Mouse (Mus musculus): ENCODE results near the gene 1600002K03Rik.
"Not testable (repeated sequence)": the region's sequence is repeated elsewhere in the genome, so short reads cannot be mapped to it uniquely, and the experiment has no call there.

1600002K03Rik gene

DNA sequence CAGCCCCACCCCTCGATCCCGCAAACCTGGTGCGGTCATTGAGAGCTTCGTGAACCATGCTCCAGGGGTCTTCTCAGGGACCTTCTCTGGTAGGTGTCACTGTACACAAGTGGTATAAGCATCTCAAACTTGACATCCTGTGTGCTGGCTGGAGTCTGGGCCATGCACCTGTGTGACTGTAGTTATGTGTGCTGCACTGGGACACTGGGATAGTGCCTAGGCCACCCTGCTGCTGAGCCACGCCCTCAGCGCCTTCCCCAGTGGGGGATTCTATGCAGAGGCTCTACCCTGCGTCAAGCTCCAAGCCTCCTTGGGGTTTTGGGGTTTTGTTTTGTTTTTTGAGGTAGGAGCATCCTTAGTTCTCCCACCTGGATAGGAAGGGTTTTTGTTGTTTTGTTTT is 18.4 kb upstream of the 1600002K03Rik start:
- DNase-seq (ENCODE audit: low spot score in 2 of 2) = no peak

DNA sequence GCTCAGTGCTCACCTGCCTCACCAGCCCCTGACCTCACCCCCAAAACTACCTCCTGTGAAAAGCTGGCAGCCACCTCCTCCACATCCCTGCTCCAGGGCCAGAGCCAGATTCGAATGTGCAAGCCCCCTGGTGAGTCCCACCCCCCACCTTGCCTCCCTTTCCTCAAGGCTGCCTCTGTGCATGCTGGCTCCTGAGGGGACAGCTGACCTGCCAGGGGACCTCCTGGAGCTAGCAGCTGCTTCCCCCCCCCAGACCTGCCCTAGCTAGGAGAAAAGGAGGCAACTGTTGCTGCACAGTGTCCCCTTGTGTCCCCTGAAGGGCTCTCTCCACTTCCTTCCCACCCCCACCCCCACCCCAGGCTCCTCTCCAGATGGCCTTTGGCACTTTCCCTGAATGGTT is 17.5 kb upstream of the 1600002K03Rik start:
- no peak for DNase-seq (ENCODE audit: low spot score in 2 of 2)

- DNase-seq (ENCODE audit: low spot score in 2 of 2) = no peak
Observed at GRCm38 (mm10) chr10:80156002-80156751, 16.6 kb upstream of the 1600002K03Rik start.

- DNase-seq (ENCODE audit: low spot score in 2 of 2) = no peak
Observed at GRCm38 (mm10) chr10:80156752-80157053, 16.0 kb upstream of the 1600002K03Rik start.

- no peak for DNase-seq (ENCODE audit: low spot score in 2 of 2)
Observed at GRCm38 (mm10) chr10:80157141-80157929, 15.4 kb upstream of the 1600002K03Rik start.

GRCm38 (mm10) chr10:80158307-80158986 is 14.3 kb upstream of the 1600002K03Rik start:
- peak; percentile 71 to 72 for DNase-seq (ENCODE audit: low spot score in 2 of 2)

GRCm38 (mm10) chr10:80159021-80159560 is 13.7 kb upstream of the 1600002K03Rik start:
- DNase-seq (ENCODE audit: low spot score in 2 of 2) = no peak

GRCm38 (mm10) chr10:80159561-80160454 is 12.9 kb upstream of the 1600002K03Rik start:
- DNase-seq (ENCODE audit: low spot score in 2 of 2) = peak; percentile 99 to 100

GRCm38 (mm10) chr10:80160455-80161371 is 12.0 kb upstream of the 1600002K03Rik start:
- peak; percentile 71 to 76 for DNase-seq (ENCODE audit: low spot score in 2 of 2)

- no peak for DNase-seq (ENCODE audit: low spot score in 2 of 2)
Observed at GRCm38 (mm10) chr10:80161522-80162242, 11.1 kb upstream of the 1600002K03Rik start.

- DNase-seq (ENCODE audit: low spot score in 2 of 2) = no peak
Observed at GRCm38 (mm10) chr10:80162243-80162608, 10.5 kb upstream of the 1600002K03Rik start.

- no peak for DNase-seq (ENCODE audit: low spot score in 2 of 2)
Observed at GRCm38 (mm10) chr10:80162716-80163299, 9.9 kb upstream of the 1600002K03Rik start.

DNA sequence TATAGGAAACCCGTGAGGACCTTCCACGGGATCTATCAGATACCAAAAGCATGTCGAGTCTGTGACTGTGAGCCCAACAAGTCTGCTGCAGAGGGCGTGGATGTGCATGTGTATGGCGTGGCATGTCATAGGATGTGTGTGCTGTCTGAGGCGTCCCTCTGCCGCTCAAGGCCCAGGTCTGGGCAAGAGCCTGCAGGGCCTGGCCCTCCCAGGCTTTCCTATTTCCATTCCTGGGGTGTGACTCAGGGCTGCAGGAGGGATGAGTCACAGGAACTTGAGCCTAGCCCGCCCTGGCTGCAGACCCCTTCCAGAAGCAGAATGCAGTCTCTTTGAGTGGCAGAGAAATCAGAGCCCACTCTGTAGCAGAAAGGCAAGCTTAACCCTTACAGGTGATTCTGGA is 9.0 kb upstream of the 1600002K03Rik start:
- DNase-seq (ENCODE audit: low spot score in 2 of 2) = no peak

GRCm38 (mm10) chr10:80164161-80164997 is 8.4 kb upstream of the 1600002K03Rik start:
- no peak for DNase-seq (ENCODE audit: low spot score in 2 of 2)

DNA sequence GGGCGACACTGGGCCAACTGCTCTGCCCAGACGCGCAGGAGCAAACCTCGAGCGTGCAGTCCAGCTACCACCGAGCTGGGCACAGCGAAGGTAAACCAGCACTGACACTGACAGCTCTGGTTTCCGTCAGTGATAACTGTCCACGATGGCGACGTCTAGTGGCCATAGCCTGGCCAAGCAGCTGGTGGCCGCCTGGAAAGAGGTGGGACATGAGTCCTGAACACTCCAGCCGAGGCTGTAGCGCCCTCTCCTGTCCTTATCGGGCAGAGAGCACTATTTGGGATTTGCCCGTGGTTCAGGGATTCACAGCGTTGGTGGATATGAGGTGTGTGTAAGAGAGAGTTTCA is 7.8 kb upstream of the 1600002K03Rik start:
- peak; percentile 96 for DNase-seq (ENCODE audit: low spot score in 2 of 2)

DNA sequence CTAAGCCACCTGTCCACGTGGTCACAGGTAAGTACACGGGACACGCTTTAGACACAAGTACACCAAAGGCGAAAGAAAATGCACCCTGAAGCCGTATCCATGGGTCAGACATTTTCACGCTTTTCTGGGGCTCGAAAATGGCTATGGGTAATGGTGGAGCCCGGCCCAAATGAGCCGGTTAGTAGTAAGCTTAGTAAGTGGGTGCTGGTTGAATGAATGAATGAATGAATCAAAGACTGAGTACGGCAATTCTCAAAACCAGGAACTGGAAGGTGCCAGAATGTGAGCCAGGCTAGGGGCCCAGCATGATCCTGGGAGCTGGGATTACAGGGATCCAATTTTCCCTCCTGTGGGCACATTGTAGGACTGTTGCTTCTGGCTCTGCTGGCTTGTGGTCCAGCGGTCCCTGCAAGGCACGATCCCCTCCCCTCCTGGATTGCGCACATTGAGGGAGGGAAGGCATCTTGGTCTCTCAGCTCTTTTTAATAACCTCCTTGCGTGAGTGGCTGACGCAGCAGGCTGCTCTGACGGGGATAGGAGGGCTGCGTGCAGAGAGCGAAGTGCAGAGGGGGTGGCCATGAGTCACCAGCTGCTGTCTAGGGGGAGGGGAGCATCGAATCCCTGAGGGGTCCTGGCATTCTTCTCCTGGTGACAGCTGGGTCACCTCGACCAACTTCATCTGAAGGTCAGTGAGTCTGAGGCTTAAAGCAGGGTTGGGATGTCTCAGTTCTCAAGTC is 7.2 kb upstream of the 1600002K03Rik start, which contains the start of gene Cirbp:
Cirbp (plus strand) TSS at position 594 of the 737 bp plus-strand sequence.
- no peak for DNase-seq (ENCODE audit: low spot score in 2 of 2)

GRCm38 (mm10) chr10:80166136-80166535 is 6.6 kb upstream of the 1600002K03Rik start:
- not testable (repeated sequence) for DNase-seq (ENCODE audit: low spot score in 2 of 2)
